Mouse (Mus musculus): ENCODE measurements around the gene Rin2.
"Not testable (repeated sequence)": the region's sequence is repeated elsewhere in the genome, so short reads cannot be mapped to it uniquely, and the experiment has no call there.

Gene Rin2

GRCm38 (mm10) chr2:145684151-145684550 is 9.1 kb downstream of the Rin2 start:
- DNase-seq (ENCODE audit: low spot score in 2 of 2): peak; percentile 22 to 25

GRCm38 (mm10) chr2:145684891-145685290 is 9.9 kb downstream of the Rin2 start:
- no peak for DNase-seq (ENCODE audit: low spot score in 2 of 2)

GRCm38 (mm10) chr2:145686017-145686416 is 11.0 kb downstream of the Rin2 start:
- DNase-seq (ENCODE audit: low spot score in 2 of 2): no peak

- no peak for DNase-seq (ENCODE audit: low spot score in 2 of 2)
These were observed 16.5 kb downstream of the Rin2 start for GRCm38 (mm10) chr2:145691367-145692009.

- DNase-seq (ENCODE audit: low spot score in 2 of 2): no peak
These were observed 22.1 kb downstream of the Rin2 start for GRCm38 (mm10) chr2:145697160-145697559.

- peak in 1 of 2 experiments; percentile 32 for DNase-seq (ENCODE audit: low spot score in 2 of 2)
These were observed 24.5 kb downstream of the Rin2 start for GRCm38 (mm10) chr2:145699414-145700071.

GRCm38 (mm10) chr2:145700237-145700985 is 25.4 kb downstream of the Rin2 start:
- no peak for DNase-seq (ENCODE audit: low spot score in 2 of 2)

GRCm38 (mm10) chr2:145701605-145702335 is 26.8 kb downstream of the Rin2 start:
- DNase-seq (ENCODE audit: low spot score in 2 of 2): no peak

- DNase-seq (ENCODE audit: low spot score in 2 of 2): no peak
These were observed 29.7 kb downstream of the Rin2 start for GRCm38 (mm10) chr2:145704738-145705137.

GRCm38 (mm10) chr2:145709727-145710389 is 34.8 kb downstream of the Rin2 start:
- no peak for DNase-seq (ENCODE audit: low spot score in 2 of 2)

- DNase-seq (ENCODE audit: low spot score in 2 of 2): no peak
These were observed 36.5 kb downstream of the Rin2 start for GRCm38 (mm10) chr2:145711512-145711911.

GRCm38 (mm10) chr2:145712026-145712425 is 37.0 kb downstream of the Rin2 start:
- DNase-seq (ENCODE audit: low spot score in 2 of 2): no peak

- DNase-seq (ENCODE audit: low spot score in 2 of 2): no peak
These were observed 42.5 kb downstream of the Rin2 start for GRCm38 (mm10) chr2:145717539-145717938.

GRCm38 (mm10) chr2:145718624-145719183 is 43.7 kb downstream of the Rin2 start:
- no peak for DNase-seq (ENCODE audit: low spot score in 2 of 2)

GRCm38 (mm10) chr2:145720157-145720556 is 45.1 kb downstream of the Rin2 start:
- no peak for DNase-seq (ENCODE audit: low spot score in 2 of 2)

GRCm38 (mm10) chr2:145720743-145721142 is 45.7 kb downstream of the Rin2 start:
- no peak for DNase-seq (ENCODE audit: low spot score in 2 of 2)

- not testable (repeated sequence) for DNase-seq (ENCODE audit: low spot score in 2 of 2)
These were observed 47.3 kb downstream of the Rin2 start for GRCm38 (mm10) chr2:145722304-145722703.

- peak; percentile 18 to 34 for DNase-seq (ENCODE audit: low spot score in 2 of 2)
These were observed 49.3 kb downstream of the Rin2 start for GRCm38 (mm10) chr2:145724288-145724687.

GRCm38 (mm10) chr2:145729414-145729813 is 54.4 kb downstream of the Rin2 start:
- DNase-seq (ENCODE audit: low spot score in 2 of 2): no peak

GRCm38 (mm10) chr2:145730189-145730880 is 55.3 kb downstream of the Rin2 start:
- no peak for DNase-seq (ENCODE audit: low spot score in 2 of 2)

GRCm38 (mm10) chr2:145730905-145731304 is 55.9 kb downstream of the Rin2 start:
- no peak for DNase-seq (ENCODE audit: low spot score in 2 of 2)
